Mouse (Mus musculus): ENCODE data around the gene Syap1. TPM values are rescaled to one million over a fixed set of nuclear protein-coding genes. Genes with fewer than 3 reads are reported as not detected.

Gene Syap1
- 35.7 and 40.1 TPM in 2 replicates for polyA plus RNA-seq (2014; fragmentation: Nextera tagmentation; extraction: Ambion mirVana)

GRCm38 (mm10) chrX:162887931-162888511, at the start of gene Syap1:
Gene Syap1 (minus strand): TSS chrX:162888447.
- Histone ChIP-seq H3K4me1 (replicated peaks; ENCODE audit: control insufficient read depth, insufficient read depth, low read length) (no peaks in the 10 kb centered on the region), H3K27ac (ENCODE audit: low read depth, low read length) (no peak within 1 kb of the TSS)
- WGBS: 24% methylated on average over 30 of the region's 47 CpGs

GRCm38 (mm10) chrX:162931467-162931866, 43.2 kb upstream of the Syap1 start:
- no peaks in the 10 kb centered on the region for H3K4me1 ChIP-seq (replicated peaks; ENCODE audit: control insufficient read depth, insufficient read depth, low read length)
- WGBS: 90% methylated on average over 2 of the region's 2 CpGs
- no peaks in the 10 kb centered on the region for H3K36me3 ChIP-seq (ENCODE audit: control insufficient read depth, insufficient read depth, low read length)
- no peak overlapping the region for H3K9ac ChIP-seq (ENCODE audit: low read depth, low read length)
- no peak overlapping the region for H3K4me3 ChIP-seq (ENCODE audit: low read depth, low read length)
- H3K9me3 ChIP-seq (ENCODE audit: control insufficient read depth, low read length): no peaks in the 10 kb centered on the region
- H3K27me3 ChIP-seq (ENCODE audit: control insufficient read depth, insufficient read depth, low read length): no peaks in the 10 kb centered on the region
- no peak overlapping the region for H3K4me2 ChIP-seq (replicated peaks; ENCODE audit: low read depth, low read length)
- no peak for DNase-seq (ENCODE audit: low spot score)
- no peak overlapping the region for H3K27ac ChIP-seq (ENCODE audit: low read depth, low read length)
- no peak for ATAC-seq (ENCODE audit: low FRiP score)

More at GRCm38 (mm10) chrX:162887931-162888511, at the start of gene Syap1:
- Histone ChIP-seq H3K9ac (ENCODE audit: low read depth, low read length) (peak within 1 kb of the TSS; percentile 70), H3K36me3 (ENCODE audit: control insufficient read depth, insufficient read depth, low read length) (no peaks in the 10 kb centered on the region), H3K4me3 (ENCODE audit: low read depth, low read length) (peak within 1 kb of the TSS; percentile 67), H3K4me2 (replicated peaks; ENCODE audit: low read depth, low read length) (peak within 1 kb of the TSS; percentile 51), H3K27me3 (ENCODE audit: control insufficient read depth, insufficient read depth, low read length) (no peaks in the 10 kb centered on the region), H3K9me3 (ENCODE audit: control insufficient read depth, low read length) (no peaks in the 10 kb centered on the region)
- ATAC-seq (ENCODE audit: low FRiP score) (peak; percentile 97), DNase-seq (ENCODE audit: low spot score) (peak; percentile 86)

- Histone ChIP-seq H3K4me1 (replicated peaks; ENCODE audit: control insufficient read depth, insufficient read depth, low read length) (no peaks in the 10 kb centered on the region), H3K9me3 (ENCODE audit: control insufficient read depth, low read length) (no peaks in the 10 kb centered on the region), H3K4me2 (replicated peaks; ENCODE audit: low read depth, low read length) (no peak overlapping the region), H3K36me3 (ENCODE audit: control insufficient read depth, insufficient read depth, low read length) (no peaks in the 10 kb centered on the region), H3K4me3 (ENCODE audit: low read depth, low read length) (no peak overlapping the region), H3K27ac (ENCODE audit: low read depth, low read length) (no peak overlapping the region), H3K27me3 (ENCODE audit: control insufficient read depth, insufficient read depth, low read length) (no peaks in the 10 kb centered on the region), H3K9ac (ENCODE audit: low read depth, low read length) (no peak overlapping the region)
- no peak for DNase-seq (ENCODE audit: low spot score)
- 90% methylated on average over 8 of the region's 8 CpGs for WGBS
- ATAC-seq (ENCODE audit: low FRiP score): no peak
Measured at GRCm38 (mm10) chrX:162921487-162922125, 33.4 kb upstream of the Syap1 start.

GRCm38 (mm10) chrX:162915697-162916096, 27.4 kb upstream of the Syap1 start:
- H3K9ac ChIP-seq (ENCODE audit: low read depth, low read length): no peak overlapping the region
- H3K36me3 ChIP-seq (ENCODE audit: control insufficient read depth, insufficient read depth, low read length): no peaks in the 10 kb centered on the region
- ATAC-seq (ENCODE audit: low FRiP score) (no peak), DNase-seq (ENCODE audit: low spot score) (peak; percentile 67)
- H3K27ac ChIP-seq (ENCODE audit: low read depth, low read length): no peak overlapping the region
- WGBS: 41% methylated on average over 5 of the region's 5 CpGs
- no peak overlapping the region for H3K4me3 ChIP-seq (ENCODE audit: low read depth, low read length)
- no peaks in the 10 kb centered on the region for H3K27me3 ChIP-seq (ENCODE audit: control insufficient read depth, insufficient read depth, low read length)
- no peak overlapping the region for H3K4me2 ChIP-seq (replicated peaks; ENCODE audit: low read depth, low read length)
- no peaks in the 10 kb centered on the region for H3K9me3 ChIP-seq (ENCODE audit: control insufficient read depth, low read length)
- H3K4me1 ChIP-seq (replicated peaks; ENCODE audit: control insufficient read depth, insufficient read depth, low read length): no peaks in the 10 kb centered on the region

- Histone ChIP-seq H3K27ac (ENCODE audit: low read depth, low read length) (no peak overlapping the region), H3K27me3 (ENCODE audit: control insufficient read depth, insufficient read depth, low read length) (no peaks in the 10 kb centered on the region), H3K36me3 (ENCODE audit: control insufficient read depth, insufficient read depth, low read length) (no peaks in the 10 kb centered on the region), H3K4me2 (replicated peaks; ENCODE audit: low read depth, low read length) (no peak overlapping the region), H3K4me1 (replicated peaks; ENCODE audit: control insufficient read depth, insufficient read depth, low read length) (no peaks in the 10 kb centered on the region), H3K4me3 (ENCODE audit: low read depth, low read length) (no peak overlapping the region), H3K9ac (ENCODE audit: low read depth, low read length) (no peak overlapping the region), H3K9me3 (ENCODE audit: control insufficient read depth, low read length) (no peaks in the 10 kb centered on the region)
- ATAC-seq (ENCODE audit: low FRiP score): no peak
- WGBS: 90% methylated on average over 3 of the region's 3 CpGs
- no peak for DNase-seq (ENCODE audit: low spot score)
Measured at GRCm38 (mm10) chrX:162913651-162914050, 25.4 kb upstream of the Syap1 start.

- DNase-seq (ENCODE audit: low spot score) (no peak), ATAC-seq (ENCODE audit: low FRiP score) (no peak)
- no peak overlapping the region for H3K27ac ChIP-seq (ENCODE audit: low read depth, low read length)
- H3K27me3 ChIP-seq (ENCODE audit: control insufficient read depth, insufficient read depth, low read length): no peaks in the 10 kb centered on the region
- H3K9ac ChIP-seq (ENCODE audit: low read depth, low read length): no peak overlapping the region
- H3K4me3 ChIP-seq (ENCODE audit: low read depth, low read length): no peak overlapping the region
- H3K4me1 ChIP-seq (replicated peaks; ENCODE audit: control insufficient read depth, insufficient read depth, low read length): no peaks in the 10 kb centered on the region
- H3K4me2 ChIP-seq (replicated peaks; ENCODE audit: low read depth, low read length): no peak overlapping the region
- WGBS: 80% methylated on average over 3 of the region's 3 CpGs
- no peaks in the 10 kb centered on the region for H3K36me3 ChIP-seq (ENCODE audit: control insufficient read depth, insufficient read depth, low read length)
- no peaks in the 10 kb centered on the region for H3K9me3 ChIP-seq (ENCODE audit: control insufficient read depth, low read length)
Measured at GRCm38 (mm10) chrX:162907554-162907953, 19.3 kb upstream of the Syap1 start.

GRCm38 (mm10) chrX:162902040-162902734, 13.9 kb upstream of the Syap1 start:
- H3K9ac ChIP-seq (ENCODE audit: low read depth, low read length): peak overlapping the region; percentile 61
- no peak overlapping the region for H3K27ac ChIP-seq (ENCODE audit: low read depth, low read length)
- H3K9me3 ChIP-seq (ENCODE audit: control insufficient read depth, low read length): no peaks in the 10 kb centered on the region
- DNase-seq (ENCODE audit: low spot score) (peak; percentile 45), ATAC-seq (ENCODE audit: low FRiP score) (peak; percentile 85)
- H3K4me1 ChIP-seq (replicated peaks; ENCODE audit: control insufficient read depth, insufficient read depth, low read length): no peaks in the 10 kb centered on the region
- peak overlapping the region; percentile 54 for H3K4me3 ChIP-seq (ENCODE audit: low read depth, low read length)
- no peaks in the 10 kb centered on the region for H3K27me3 ChIP-seq (ENCODE audit: control insufficient read depth, insufficient read depth, low read length)
- no peaks in the 10 kb centered on the region for H3K36me3 ChIP-seq (ENCODE audit: control insufficient read depth, insufficient read depth, low read length)
- WGBS: 24% methylated on average over 28 of the region's 29 CpGs
- peak overlapping the region; percentile 65 for H3K4me2 ChIP-seq (replicated peaks; ENCODE audit: low read depth, low read length)

GRCm38 (mm10) chrX:162901371-162902039, 13.3 kb upstream of the Syap1 start:
- 23% methylated on average over 23 of the region's 25 CpGs for WGBS
- H3K4me1 ChIP-seq (replicated peaks; ENCODE audit: control insufficient read depth, insufficient read depth, low read length): no peaks in the 10 kb centered on the region
- H3K27me3 ChIP-seq (ENCODE audit: control insufficient read depth, insufficient read depth, low read length): no peaks in the 10 kb centered on the region
- ATAC-seq (ENCODE audit: low FRiP score): peak; percentile 87
- peak overlapping the region; percentile 65 for H3K4me2 ChIP-seq (replicated peaks; ENCODE audit: low read depth, low read length)
- no peaks in the 10 kb centered on the region for H3K9me3 ChIP-seq (ENCODE audit: control insufficient read depth, low read length)
- H3K9ac ChIP-seq (ENCODE audit: low read depth, low read length): peak overlapping the region; percentile 61
- H3K36me3 ChIP-seq (ENCODE audit: control insufficient read depth, insufficient read depth, low read length): no peaks in the 10 kb centered on the region
- peak overlapping the region; percentile 54 for H3K4me3 ChIP-seq (ENCODE audit: low read depth, low read length)
- peak; percentile 53 for DNase-seq (ENCODE audit: low spot score)
- 0 out of 2 replicates have a peak overlapping the region, but pooled peaks have one; percentile 20 for H3K27ac ChIP-seq (ENCODE audit: low read depth, low read length)
